Mouse (Mus musculus) regulatory T cell (primary cell): ENCODE measurements at regions not wholly inside any gene's neighbourhood (a gene's known extent, or its start where the extent isn't known, plus 50 kb on each side); places are given as distances from the start of the nearest gene placed in this dataset.
"Not testable (repeated sequence)": the region's sequence is repeated elsewhere in the genome, so short reads cannot be mapped to it uniquely, and the experiment has no call there.

Experiments used
- in situ Hi-C: fragments of 300-600 bp; cut with MboI, MseI; formaldehyde crosslinking; loops from one replicate; pipeline ENCODE4 v1.15.1; 2025; ENCODE audit warnings: high pct_unique_total_duplicates

DNA sequence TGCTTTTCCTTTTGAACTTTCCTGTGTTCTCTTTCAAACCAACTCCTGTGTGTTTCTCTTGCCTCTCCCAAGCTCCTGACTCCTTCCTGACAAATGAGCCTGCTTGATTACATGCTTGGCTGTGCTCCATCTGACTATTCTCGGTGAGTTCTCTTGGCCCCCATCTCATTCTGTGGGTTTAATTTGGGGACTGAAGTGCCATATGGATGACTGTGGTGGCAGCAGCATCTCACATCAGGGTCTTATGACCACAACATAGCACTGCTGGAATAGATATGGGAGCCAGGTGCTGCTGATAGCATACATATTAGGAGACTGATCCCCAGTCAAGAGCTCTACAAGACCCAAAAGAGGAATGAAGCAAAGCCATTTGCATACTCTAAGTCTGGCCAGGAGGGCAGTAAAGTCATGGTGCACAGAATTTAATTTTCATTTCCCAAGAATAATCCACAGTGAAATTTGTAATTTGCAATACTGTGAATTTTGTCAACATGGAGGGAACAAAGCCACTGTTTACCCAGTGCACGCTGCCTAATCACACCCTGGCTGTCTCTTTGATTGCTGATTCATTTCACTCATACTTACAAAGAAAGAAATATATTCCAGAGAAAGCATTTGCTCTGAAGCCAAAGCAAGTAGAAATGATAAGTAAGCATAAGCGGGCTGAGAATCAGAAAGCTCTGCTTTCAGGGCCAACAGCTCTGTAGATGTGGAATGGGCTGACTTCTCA, 1478.4 kb upstream of the Gm7489 start:
- in situ Hi-C loops: no loop called here

GRCm38 (mm10) chr15:52412869-52413771, 1471.6 kb upstream of the Gm7489 start:
- in situ Hi-C loops: no loop called here

GRCm38 (mm10) chr15:52425976-52426375, 1458.7 kb upstream of the Gm7489 start:
- in situ Hi-C loops: no loop called here

DNA sequence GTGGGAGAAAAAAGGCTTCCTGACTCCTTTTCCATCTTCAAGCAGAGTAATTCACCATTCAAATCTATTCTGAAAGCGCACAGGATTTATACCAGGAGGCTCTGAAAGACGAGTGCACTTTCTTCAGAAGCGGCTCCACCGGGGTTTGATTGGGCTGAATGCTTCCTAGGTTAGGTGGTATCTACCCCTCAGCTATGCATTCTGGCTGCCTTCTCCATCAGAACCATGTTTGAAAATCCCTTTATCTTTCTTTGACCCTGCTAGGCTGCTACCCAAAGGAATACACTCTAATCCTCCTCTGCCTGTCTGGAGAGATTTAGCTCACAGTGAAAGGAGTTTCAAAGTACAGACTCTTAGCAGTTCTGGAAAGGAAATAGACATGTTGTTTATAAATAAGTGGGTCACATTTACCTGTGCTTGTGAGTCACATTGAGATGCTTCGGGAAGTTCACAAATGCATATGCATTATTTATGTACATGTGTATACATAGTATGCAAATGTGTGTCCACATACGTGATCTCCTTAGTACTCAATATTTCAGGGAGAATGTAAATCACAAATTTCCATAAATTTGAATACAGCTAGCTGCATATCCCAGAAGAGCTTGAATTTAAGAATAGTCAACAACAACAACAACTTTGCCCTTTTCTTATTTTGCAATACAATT, 1454.1 kb upstream of the Gm7489 start:
- in situ Hi-C loops: no loop called here

- in situ Hi-C loops: no loop called here
These were observed 1451.1 kb upstream of the Gm7489 start for GRCm38 (mm10) chr15:52433639-52434038.

DNA sequence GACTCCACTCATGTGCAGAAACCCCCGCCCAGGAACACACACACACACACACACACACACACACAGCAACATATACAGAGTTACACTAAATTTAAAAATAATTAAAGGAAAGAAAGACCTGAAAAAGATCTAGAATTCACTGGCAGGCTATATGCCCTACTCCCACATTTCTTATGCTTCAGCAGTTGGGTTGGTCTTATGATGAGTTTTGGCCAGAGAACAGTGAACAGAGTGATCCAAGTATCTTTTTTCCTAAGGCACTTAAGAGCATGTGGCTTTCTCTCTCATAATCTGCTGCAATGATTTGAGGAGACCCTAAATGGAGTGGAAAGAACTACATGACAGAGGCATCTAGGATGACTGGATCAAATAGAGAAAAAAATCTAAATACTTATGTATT, 1446.3 kb upstream of the Gm7489 start:
- in situ Hi-C loops: no loop called here

DNA sequence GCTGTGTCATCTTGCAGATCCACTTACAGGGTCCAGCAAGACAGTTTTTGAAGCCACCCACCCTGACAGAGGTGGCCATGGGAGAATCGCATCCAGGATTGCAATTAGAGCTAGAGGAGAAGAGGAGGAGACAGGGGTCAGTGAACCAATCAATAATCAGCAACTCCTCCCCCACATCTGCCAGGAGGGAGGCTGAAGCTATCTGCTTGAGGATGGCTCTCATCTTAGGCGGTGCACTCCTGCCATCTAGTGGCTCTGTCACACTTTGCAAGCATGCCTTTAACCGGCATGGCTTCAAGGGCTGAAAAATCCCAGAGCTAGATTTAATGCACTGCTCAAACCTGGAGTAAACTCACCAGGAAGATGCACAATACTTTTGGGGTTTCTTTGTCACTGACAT, 1425.9 kb upstream of the Gm7489 start:
- in situ Hi-C loops: loop anchor here (5.0 to 25.0 kb wide), 2 partner anchors 546 to 696 kb away; no protein-coding TSS in a partner anchor

- in situ Hi-C loops: loop anchor here (5.0 to 25.0 kb wide), 2 partner anchors 547 to 697 kb away; no protein-coding TSS in a partner anchor
These were observed 1425.4 kb upstream of the Gm7489 start for GRCm38 (mm10) chr15:52459315-52459714.

GRCm38 (mm10) chr15:52464226-52465138, 1420.2 kb upstream of the Gm7489 start:
- in situ Hi-C loops: loop anchor here (25.0 kb wide), 1 partner anchor 702 kb away; no protein-coding TSS in a partner anchor

GRCm38 (mm10) chr15:52478124-52478523, 1406.6 kb upstream of the Gm7489 start:
- in situ Hi-C loops: not testable (repeated sequence)

- in situ Hi-C loops: no loop called here
These were observed 1403.9 kb upstream of the Gm7489 start for GRCm38 (mm10) chr15:52480834-52481233.

DNA sequence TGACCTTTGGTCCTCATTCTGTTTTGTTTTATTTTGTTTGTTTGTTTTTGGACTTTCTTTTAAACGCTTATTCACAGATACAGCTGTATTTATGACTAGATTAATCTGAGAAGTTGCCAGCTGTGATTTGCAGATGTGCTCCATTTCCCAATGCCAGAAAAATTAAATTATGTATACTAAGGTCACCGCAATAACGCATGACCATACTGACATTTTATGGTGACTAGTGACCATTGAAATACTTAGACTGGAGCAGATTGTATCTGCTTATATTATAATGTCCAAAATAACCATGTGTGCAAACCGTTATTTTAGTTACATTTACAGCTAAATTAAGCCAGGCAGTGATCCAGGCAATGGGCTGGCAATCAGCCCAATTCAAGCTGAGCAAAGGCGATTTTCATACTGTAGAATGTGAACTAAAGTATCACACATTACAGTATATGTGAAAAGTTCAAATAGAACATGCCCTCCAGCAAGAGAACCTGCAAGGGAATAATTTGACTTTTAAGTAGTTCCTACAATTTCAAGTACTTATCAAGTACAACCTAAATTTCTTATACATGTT, 1401.0 kb upstream of the Gm7489 start:
- in situ Hi-C loops: no loop called here

DNA sequence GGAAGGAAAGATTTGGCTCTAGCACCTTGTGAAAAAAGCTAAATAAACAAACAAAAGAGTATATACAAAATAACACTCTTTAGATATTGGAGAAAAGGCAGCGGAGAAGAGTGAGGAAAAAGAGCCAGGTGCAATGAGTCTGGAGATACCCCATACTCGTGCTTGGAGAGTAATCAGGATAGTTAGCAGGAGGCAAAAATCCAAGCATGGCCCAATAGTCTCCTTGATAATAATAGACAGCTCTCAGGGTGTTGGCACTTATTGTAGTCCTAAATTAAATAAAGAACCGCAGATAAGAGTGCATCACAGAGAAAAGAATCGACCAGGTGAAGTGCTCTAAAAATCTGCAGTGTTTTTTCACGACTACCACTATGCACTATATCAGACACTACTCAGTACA, 1400.4 kb upstream of the Gm7489 start:
- in situ Hi-C loops: no loop called here

- in situ Hi-C loops: loop anchor here (5.0 kb wide), 1 partner anchor 1182 kb away; no protein-coding TSS in a partner anchor
These were observed 1379.4 kb upstream of the Gm7489 start for GRCm38 (mm10) chr15:52505278-52505831.

GRCm38 (mm10) chr15:52506930-52507329, 1377.8 kb upstream of the Gm7489 start:
- in situ Hi-C loops: loop anchor here (5.0 kb wide), 1 partner anchor 1180 kb away; no protein-coding TSS in a partner anchor

GRCm38 (mm10) chr15:52508609-52509008, 1376.1 kb upstream of the Gm7489 start:
- in situ Hi-C loops: loop anchor here (5.0 kb wide), 1 partner anchor 1179 kb away; no protein-coding TSS in a partner anchor

GRCm38 (mm10) chr15:52510137-52510536, 1374.6 kb upstream of the Gm7489 start:
- in situ Hi-C loops: no loop called here

DNA sequence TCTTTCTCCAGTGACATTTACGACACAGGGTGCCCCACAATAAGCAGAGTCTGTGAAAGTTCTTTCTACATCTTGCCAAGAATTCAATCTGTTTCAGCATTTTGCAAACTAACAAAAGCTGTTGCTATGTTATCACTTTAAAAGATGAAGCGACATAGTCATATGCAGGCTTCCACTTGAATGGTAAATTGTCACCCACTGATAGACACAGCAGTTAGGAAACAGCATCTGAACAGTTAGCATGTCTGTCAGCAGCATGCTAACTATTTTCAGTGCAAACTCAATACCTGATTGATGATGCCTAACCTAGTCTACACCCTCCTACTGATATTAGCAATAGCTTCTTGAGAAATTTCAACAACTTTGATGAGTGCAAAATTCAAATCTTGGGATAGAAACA, 1348.1 kb upstream of the Gm7489 start:
- in situ Hi-C loops: no loop called here

- in situ Hi-C loops: no loop called here
These were observed 1326.0 kb upstream of the Gm7489 start for GRCm38 (mm10) chr15:52558682-52559081.

DNA sequence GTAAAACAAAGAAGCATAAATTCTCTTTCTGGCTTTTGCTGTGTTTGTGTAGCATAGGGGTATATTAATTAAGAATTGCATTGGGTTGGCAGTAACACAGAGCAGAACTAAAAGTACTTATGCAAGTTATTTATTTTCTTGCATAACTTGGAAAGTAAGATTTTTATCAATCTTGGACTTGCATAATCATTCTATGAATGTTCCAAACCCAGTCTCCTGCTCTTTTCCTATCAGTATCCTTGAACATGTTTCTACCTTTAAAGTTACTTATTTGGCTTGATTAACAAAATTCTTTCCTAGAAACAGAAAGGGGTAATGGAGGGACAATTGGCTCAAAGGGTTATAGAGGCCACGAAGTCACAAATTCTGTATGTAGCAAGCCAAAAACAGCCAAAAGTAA, 1320.6 kb upstream of the Gm7489 start:
- in situ Hi-C loops: no loop called here
